Mouse (Mus musculus) gastrocnemius, adult 18-20 months (tissue): ENCODE measurements around the gene Irx4. TPM values are rescaled to one million over a fixed set of nuclear protein-coding genes. Genes with fewer than 3 reads are reported as not detected.

Experiments
- DNase-seq: peaks from one replicate; pipeline ENCODE4 v3.0.0; 2021; ENCODE audit warnings: low spot score
- long read RNA-seq, 2 experiments: library from polyadenylated mRNA; stranded (forward); transcript quantifications; one replicate each; pipeline ENCODE4 v2.0.0; 2021
- total RNA-seq, 2 experiments: library from RNA; stranded (reverse); gene quantifications; 2 replicates each; pipeline ENCODE4 v1.2.3; 2021

Irx4 gene
- total RNA-seq: not detected
- long read RNA-seq, experiment 1: 0 reads
- long read RNA-seq, experiment 2: 0 reads

DNA sequence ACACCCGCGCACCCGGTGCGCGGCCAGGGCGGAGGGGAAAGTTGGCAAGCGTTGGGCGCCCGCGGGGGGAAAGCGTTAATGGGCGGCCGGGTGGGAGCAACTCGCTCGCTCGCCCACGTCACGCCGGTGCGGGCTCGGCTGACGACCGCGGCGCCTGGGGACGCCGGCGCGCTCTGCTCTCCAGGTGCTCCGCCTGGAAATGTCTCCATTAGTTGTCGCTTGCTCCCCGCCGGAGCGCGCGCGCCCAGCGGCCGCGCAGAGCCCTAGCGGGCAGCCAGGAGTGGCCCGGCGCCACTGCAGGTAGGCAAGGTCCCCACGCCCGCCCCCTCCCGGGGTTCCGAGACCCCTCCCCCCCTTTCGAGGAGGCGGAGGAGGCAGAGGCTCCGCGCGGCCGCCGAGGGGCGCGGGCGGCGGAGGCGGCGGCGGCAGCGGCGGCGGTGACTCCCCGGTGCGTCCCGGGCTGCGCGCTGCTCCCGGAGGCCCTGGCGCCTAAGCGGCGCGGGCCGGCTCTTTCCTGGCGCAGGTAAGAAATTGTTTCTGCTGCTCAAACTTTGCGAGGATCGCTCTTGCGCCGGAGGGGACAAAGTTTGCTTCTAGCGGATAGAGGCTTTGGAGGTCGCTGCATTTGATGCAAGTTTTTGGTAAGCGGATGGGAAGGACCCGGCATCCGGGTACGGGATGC lies at the start of gene Irx4:
TSS of gene Irx4 (plus strand) at position 126 of the 682 bp plus-strand sequence.
- DNase-seq: no peak

DNA sequence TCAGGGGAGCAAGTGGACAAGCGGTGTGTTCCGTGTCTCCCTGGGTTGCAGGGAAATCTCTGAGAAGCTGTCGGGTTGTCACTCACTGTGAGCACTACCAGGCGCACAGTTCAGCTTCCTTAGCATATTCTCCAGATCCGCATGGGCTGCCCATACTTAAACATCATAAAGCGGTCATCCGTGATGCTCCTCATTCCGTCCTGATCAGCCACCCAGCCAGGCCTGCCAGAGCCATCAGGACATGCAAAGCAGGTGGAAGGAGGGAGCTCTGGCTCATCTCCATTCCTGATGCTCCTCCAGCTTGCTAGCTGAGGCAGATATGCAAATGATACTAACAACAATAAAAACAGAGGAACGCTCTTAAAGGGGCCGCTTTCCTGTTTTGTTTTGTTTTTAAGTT lies 46.0 kb upstream of the Irx4 start:
- no peak for DNase-seq

DNA sequence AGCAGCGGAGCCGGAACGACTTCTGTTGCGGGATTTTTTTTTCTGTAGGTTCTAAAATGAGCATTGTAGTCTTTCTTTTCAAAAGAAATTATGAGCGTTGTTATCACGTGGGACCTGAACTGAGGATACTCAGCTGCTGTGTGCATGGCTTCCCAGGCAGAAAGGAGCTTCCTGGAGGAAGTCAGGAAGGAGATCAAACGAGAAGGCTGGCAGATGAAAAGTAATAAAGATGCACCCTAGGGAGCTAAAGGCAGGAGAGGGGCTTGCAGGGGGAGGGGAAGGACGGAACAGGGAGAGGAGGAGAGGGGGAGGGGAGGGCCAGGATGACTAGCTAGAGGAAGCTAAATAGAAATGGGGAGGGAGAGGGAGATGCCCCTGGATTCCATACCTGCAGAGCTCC lies 23.8 kb upstream of the Irx4 start:
- no peak for DNase-seq

DNA sequence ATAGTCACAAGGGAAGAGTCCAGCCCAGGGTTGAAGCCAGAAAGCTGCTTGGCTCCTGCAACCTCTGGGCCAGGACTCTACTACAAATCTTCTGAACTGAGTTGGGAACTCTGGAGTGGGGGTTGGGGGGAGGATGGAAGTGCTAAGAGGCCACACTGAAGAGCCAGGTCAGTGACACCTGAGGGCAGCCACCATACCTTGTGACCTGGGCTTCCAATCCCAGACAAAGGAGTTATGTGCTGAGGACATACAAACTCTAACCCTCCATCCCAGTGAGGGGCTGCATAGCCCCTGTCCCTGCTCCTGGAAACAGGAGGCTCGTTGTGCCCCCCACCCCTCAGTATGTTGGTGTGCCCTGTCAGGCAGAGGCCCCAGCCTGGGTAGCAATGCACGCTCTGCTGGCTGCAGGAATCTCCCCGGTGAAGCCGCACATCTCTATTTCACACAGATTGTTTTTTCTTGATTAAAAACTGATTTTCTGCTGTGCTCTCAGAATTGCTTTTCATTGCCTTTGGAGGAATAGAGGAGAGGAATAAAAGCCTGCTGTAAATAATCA lies 21.0 kb upstream of the Irx4 start:
- DNase-seq: no peak

DNA sequence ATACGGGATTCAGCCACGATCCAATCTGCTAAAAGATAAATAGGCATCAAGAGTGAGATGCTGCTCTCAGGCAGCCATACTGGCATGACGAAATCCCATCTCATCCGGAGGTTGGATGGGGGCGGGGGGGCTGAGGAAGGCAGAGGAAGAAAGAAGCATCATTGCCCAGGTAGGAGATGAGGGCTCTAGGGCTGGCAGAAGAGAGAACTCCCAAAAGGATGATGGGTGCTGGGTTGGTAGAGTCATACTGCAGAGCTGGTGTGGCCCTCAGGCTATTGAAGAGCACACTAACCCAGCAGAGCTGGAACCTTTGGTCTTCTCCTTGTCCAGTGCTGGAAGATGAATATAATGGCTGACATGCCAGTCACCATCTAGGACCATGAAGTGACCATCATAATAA lies 17.7 kb upstream of the Irx4 start:
- DNase-seq: no peak

DNA sequence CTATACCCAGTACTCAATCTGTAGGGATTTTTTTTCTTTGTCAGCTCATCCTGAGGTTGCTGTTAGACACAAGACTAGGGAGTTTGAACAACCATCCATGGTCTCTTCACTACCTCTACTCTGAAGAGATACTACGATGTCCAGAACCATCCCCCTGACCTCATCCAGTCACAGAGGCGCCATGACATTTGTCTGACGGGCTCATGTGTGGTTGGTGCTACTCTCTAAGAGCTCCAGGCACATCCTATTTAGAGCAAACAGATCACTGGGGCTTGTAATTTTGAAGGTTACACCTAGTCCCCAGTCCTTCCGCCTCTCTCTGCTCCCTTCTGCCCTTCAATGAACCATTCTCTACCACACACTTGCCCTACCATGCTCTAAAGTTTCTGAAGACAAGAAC lies 13.3 kb upstream of the Irx4 start:
- DNase-seq: no peak

DNA sequence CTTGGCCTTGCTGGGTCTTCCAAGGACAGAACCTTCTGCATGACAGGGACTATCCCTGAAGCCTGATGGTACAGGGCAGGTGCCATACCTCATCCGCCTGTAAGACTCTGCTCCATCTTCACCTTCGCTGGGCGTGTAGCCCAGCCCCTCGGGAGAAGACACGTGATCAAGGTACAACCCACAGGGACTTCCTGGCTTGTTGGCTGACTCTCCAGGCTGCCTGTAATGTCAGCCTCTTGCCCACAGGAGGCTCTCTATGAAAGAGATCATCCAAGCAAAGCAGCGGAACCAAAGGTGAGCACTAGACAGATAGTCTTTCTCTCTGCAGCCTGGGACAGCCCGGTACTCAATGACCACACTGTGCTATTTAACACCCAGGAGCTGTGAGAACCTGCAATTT lies 9.1 kb upstream of the Irx4 start:
- DNase-seq: no peak

DNA sequence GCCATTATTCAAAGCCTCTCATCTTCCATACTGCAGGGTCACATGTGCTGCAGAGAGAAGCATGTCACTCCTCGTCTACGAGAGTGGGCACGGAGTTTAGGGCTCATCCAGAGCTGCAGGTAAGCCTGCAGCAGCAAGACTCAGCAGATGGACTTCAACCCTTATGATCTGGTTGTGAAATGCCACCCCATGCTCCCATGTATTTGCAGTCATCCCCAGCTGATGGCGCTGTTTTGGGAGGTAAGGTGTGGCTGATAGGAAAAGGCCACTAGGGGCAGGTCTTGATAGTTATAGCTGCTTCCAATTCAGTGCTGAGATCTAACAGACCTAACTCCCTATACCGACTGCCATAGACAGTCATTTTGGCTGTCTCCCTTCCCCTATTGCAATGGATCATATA lies 8.3 kb upstream of the Irx4 start:
- no peak for DNase-seq

DNA sequence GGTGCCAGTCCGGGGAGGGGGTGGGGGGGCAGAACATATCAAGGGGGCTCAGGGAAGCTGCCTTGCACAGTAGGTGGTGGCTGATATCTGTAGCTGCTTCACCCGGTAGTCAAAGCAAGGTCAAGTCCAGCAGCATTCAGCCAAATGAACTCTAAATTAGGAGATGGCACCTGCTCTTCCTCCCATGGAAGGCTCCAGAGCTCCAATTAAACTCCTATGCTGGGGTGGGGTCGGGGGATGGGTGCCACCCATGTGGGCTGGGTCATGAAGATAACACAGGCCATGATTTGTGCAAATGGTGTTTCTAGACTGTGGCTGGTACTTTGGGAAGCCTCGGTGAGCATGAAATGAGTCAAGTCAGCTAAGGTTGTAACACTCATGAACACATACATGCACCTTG lies 1.9 kb upstream of the Irx4 start:
- no peak for DNase-seq

DNA sequence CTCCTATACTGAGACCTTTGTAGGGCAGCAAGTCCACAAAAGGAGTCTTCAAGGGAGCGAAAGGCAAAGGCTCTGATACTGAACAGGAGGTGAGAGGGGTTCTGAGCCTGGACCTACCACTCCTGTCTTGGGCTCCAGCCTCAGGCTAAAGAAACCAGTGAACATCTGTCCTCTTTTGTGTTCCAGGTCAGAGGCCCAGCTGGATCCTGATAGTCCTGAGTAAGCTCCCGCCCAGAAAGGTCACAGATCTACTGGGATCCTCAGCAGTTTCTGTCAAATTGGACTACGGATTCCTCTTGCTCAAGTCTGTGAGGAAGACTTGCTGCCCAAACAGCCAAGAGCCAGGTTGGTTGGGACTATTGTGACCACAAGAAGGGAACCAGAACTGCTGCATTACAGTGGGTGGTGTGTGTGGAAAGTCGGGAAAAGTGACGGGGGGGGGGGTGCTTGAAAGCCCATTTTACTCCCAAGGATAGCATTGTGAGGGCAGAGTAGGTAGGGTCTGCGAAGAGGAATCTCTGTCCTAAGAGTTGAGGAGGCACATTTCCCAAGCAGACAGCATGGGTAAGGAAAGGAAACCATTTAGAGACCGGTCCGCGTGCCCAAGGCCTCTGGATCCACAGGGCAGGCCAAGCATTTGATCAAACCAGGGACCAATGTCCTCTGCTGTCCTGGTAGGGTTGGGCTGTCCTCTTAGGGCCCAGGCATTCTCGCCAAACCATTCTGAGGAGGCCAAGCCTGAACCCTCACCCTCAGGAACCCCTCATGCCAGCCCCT lies 514 bp upstream of the Irx4 start:
- no peak for DNase-seq

DNA sequence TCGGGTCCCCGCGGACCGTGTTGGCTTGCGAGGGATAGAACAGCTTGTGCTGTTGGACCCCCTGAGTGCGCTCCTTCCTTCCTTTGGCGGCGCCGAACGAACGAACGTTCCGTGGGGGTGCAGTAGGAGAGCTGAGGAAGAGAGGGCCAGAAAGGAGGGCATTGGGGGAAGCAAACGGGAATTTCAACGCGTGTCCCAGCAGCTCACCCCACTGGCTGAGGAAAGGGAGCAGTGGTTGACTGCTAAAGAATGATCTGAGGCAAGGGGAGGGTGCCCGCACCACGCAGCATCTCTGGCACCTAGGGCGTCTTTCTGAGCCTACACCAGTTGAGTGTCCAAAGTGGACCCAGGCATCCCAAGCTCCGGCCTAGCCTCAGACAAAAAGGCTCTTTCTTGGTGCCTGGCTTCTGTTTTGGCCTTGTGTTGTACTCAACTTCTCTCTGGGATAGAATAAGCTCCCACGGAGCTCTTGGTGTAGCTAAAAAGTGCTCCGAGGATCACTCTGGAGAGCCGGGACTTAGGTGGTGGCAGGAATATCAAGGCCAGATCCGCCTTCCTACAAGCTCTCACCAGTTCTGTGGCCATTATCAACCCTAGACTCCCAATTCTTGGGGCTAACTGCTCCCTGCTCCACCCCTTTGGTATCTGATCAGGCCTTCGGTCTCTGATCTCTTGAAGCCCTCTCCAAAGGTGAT lies 904 bp downstream of the Irx4 start:
- no peak for DNase-seq

DNA sequence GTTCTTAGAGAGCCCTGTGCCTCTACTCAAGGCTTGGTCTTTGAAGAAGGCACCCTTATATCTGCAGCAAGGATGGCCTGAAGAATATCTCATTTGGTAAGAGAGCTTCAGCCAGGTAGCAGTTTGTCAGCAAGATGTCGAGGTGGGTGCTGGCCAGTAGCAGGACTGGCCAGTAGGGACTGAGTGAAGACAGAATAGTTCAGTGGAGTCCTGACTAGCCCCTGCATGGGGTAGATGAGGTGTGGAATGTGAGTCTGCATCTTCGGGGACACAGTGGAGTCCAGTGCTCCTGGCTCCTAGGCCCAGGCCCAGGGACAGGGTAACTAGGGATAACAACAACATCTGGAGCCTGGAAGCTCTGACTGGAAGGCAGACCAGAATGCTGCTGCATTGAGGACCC lies 1.6 kb downstream of the Irx4 start:
- no peak for DNase-seq

DNA sequence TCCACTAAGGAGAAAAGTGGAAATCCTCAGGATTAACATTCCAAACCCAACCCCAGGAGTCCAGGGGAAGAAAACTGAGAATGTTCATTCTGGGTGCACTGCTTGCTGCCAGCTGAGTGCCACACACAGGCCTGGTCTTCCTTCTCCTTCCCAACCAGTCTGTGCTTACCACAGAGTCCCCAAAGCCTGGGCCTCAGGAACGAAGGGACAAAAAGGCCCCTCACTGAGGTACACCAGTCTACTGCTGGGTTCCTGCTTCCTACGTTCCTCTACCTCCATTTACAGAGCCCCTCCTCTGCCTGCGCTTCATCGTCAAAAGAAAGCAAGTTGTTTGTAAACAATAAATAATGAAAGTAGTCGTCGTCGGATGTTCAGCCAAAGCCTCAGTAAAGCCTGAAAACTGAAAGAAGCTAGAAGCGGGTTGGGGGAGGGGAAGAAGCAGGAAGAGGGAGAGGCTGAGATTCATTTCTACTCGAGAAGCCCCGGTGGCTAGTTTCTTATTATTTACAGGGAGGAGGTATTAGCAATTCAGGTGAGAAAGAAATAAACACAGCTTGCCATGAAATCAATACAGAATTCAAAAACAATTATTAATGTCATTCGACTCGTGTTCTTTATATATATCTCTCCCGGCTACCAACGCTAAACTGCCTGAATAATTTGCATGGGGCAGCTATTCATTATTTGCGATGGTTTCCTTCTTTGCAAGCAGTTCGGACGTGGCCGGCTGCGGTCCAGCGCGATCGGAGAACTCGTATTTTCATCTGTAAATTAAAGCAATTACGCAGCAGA lies 2.3 kb downstream of the Irx4 start:
- no peak for DNase-seq

DNA sequence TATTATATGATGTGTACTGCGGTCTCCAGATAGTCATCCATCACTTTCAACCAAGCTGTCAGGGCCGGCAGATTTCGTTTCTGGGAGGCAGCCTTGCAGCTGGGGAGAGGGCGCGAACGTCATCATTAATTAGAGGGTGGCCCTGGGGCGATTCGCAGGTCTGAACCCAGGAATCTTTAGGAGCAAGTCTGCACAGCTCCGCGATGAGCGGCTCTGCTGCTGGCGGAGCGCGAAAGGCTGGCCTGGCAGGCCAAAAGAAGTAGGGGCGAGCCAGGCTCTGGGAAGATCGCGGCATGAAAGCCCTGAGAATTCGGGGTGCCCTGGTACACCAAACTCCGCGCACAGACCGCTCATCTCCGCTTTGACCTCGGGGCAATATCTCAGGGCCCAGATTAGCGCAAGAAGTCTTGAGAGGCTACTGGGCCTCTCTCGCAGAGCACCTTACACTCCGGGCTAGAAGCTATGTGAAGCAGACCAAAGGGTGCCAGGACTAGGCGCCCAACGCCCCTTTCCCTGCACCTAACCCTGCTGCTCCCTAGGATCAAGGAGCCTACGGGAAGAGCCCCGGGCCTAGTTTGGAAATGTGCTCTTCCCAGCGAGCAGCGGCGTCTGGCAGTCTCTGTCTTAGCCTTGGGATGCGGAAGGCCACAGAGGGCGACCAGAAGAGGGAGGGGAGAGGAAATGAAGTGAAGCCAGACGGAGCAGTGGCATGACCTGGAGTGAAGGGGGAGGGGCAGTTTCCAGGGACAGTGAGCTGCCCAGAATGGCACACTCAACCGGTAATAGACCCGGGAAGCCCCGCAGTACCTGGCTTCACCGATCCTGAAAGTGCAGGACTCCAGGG lies 3.1 kb downstream of the Irx4 start:
- DNase-seq: no peak

DNA sequence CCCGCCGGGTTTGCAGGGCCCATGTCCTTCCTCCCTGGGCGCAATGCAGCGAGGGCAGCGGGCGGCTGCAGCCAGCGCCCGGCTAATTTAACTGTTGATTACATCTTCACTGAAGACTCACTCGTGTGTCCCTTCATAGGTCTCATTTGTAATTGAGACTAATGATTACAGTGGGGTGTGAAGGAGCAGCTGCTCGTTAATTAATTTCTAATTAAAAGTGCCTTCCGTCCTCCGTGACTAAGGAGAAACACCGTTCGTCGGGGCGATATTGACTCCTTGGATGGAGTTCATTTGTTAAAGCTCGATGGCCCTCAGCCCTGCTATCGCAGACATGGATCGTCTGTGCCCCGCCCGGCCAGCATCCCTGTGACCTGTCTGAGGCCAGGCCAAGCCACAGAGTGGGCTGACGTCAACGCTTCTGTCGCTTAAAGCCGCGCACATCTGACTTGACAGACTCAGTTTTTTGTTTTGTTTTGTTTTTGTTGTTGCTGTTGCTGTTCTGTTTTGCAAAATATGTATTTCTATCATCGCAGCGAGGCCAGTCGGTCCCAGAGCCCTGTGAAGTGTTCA lies 4.0 kb downstream of the Irx4 start:
- no peak for DNase-seq

DNA sequence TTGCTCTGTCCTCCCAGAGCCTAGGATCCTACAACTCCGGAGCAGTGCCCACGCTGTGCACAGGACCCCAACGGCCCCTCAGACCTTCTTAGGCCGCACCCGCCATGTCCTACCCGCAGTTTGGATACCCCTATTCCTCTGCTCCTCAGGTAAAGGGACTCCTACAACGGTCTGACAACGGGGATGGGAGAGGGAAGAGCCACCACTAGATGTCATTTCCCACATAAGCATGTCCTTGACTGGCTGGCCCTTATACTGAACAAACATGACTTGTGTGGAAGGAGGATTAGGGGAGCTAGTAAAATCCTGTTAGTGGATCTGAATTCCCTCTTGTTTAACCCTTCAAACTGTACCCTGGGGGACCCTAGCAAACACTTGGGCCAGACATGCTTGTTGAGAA lies 4.6 kb downstream of the Irx4 start:
- no peak for DNase-seq

DNA sequence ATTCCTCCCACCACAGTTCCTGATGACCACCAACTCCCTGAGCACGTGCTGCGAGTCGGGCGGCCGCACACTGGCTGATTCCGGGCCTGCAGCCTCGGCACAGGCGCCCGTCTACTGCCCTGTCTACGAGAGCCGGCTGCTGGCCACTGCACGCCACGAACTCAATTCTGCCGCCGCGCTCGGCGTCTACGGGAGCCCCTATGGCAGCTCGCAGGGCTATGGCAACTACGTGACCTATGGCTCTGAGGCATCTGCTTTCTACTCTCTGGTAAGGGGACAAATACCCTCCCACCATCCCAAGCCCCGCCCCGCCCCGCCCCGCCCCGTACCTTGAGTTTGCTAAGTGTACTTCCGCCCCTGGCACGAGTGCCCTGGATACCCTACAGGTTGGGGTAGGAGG lies 5.2 kb downstream of the Irx4 start:
- no peak for DNase-seq

DNA sequence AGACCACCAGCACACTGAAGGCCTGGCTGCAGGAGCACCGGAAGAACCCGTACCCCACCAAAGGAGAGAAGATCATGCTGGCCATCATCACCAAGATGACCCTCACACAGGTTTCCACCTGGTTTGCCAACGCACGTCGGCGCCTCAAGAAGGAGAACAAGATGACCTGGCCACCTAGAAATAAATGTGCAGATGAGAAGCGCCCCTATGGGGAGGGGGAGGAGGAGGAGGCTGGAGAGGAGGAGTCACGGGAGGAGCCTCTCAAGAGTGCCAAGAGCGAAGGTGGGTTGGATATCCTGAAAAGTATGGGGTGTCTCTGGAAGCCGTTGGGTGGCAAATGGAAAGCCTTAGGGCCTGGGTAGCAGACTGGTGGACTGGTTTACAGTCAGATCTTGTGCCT lies 7.3 kb downstream of the Irx4 start:
- no peak for DNase-seq

DNA sequence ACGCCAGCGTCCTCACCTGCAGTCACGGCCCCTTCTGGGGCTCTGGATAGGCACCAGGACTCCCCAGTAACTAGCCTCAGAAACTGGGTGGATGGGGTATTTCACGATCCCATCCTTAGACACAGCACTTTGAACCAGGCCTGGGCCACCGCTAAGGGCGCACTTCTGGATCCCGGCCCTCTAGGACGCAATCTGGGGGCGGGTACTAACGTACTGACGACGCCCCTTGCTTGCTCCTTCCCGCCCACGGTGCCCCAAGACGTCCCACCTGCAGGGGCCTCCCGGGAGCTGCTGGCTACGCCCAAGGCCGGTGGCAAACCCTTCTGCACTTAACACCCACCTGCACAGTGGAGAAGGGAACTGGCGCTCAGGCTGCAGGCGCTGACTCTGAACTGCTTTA lies 8.4 kb downstream of the Irx4 start:
- DNase-seq: no peak

DNA sequence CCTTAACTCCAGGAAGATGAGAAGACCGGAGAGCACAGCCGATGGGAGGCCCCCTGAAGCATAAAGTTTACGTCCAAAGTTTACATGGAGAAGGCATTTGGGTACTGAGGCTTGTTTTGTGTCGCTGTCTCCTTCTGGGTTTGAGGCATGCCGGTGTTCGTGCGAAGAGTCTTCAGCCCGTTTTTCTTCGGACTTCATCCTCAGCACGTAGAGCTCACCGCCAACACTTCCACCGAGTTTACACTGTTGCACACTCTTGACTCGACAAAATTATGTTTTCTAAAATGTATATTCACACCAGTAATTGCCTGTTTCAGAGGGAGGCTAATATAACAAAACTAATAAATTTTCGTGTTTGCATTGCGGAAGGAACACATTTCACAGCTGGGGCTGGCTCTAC lies 9.0 kb downstream of the Irx4 start:
- no peak for DNase-seq
